14 mouse cellular contexts compared by ENCODE assay signal in genomic region chr3:121645447-121645846, GRCm38 (mm10). TPM values are rescaled to one million over a fixed set of nuclear protein-coding genes. Genes with fewer than 3 reads are reported as not detected.
DNase-seq lines count a peak whose midpoint lies in the region; ATAC-seq and TF ChIP-seq lines count a peak whose summit lies in the region.
"Had no signal": no experiment of that assay in that cellular context is flagged by ENCODE, and none has a peak within 500 bp of the region (broad histone marks: within the 10 kb centered on the region; RNA-seq: fewer than 3 reads in every experiment).

No protein-coding gene starts in this region.

- no peak overlapping the region for H3K9ac ChIP-seq in kidney, embryonic 14.5 days (ENCODE audit: low read depth, low read length)
- H3K9ac ChIP-seq in midbrain, embryonic 16.5 days (ENCODE audit: low read depth, low read length): no peak overlapping the region
- H3K9ac ChIP-seq: liver, embryonic 12.5 days had no signal

- no peak; the same call in 1 of the 2 replicates for ATAC-seq in kidney, embryonic 14.5 days (ENCODE audit: low FRiP score, low TSS enrichment)
- ATAC-seq in midbrain, embryonic 16.5 days: no peak
- ATAC-seq: forebrain, embryonic 14.5 days; hindbrain, postnatal 0 days; liver, embryonic 12.5 days had no signal

- no peak overlapping the region for H3K4me2 ChIP-seq in kidney, embryonic 14.5 days (replicated peaks; ENCODE audit: low read depth, low read length)
- H3K4me2 ChIP-seq in midbrain, embryonic 16.5 days (ENCODE audit: low read length): no peak overlapping the region
- H3K4me2 ChIP-seq: liver, embryonic 12.5 days had no signal

- no peaks in the 10 kb centered on the region for H3K27me3 ChIP-seq in heart, embryonic 10.5 days (ENCODE audit: insufficient read depth, poor library complexity, severe bottlenecking)
- no peaks in the 10 kb centered on the region for H3K27me3 ChIP-seq in kidney, embryonic 14.5 days (ENCODE audit: control insufficient read depth, insufficient read depth, low read length)
- H3K27me3 ChIP-seq in midbrain, embryonic 16.5 days (ENCODE audit: control insufficient read depth, insufficient read depth, low read depth, low read length): no peaks in the 10 kb centered on the region
- H3K27me3 ChIP-seq: CH12.LX; liver, embryonic 12.5 days had no signal

- no peaks in the 10 kb centered on the region for H3K36me3 ChIP-seq in heart, embryonic 10.5 days
- no peaks in the 10 kb centered on the region for H3K36me3 ChIP-seq in kidney, embryonic 14.5 days (ENCODE audit: control insufficient read depth, insufficient read depth, low read length)
- no peaks in the 10 kb centered on the region for H3K36me3 ChIP-seq in midbrain, embryonic 16.5 days (ENCODE audit: control insufficient read depth, insufficient read depth, low read length)
- H3K36me3 ChIP-seq: liver, embryonic 12.5 days had no signal

- no peak overlapping the region for H3K4me3 ChIP-seq in heart, embryonic 10.5 days
- H3K4me3 ChIP-seq in kidney, embryonic 14.5 days (ENCODE audit: low read length): no peak overlapping the region
- no peak overlapping the region for H3K4me3 ChIP-seq in midbrain, embryonic 16.5 days (ENCODE audit: low read depth, low read length)
- no peak overlapping the region for H3K4me3 ChIP-seq in layer of hippocampus, adult 2 months
- H3K4me3 ChIP-seq: liver, embryonic 12.5 days had no signal

- peaks cover 37% of the 10 kb centered on the region for H3K4me1 ChIP-seq in heart, embryonic 10.5 days
- peaks cover 23% of the 10 kb centered on the region for H3K4me1 ChIP-seq in kidney, embryonic 14.5 days (ENCODE audit: control insufficient read depth, insufficient read depth, low read length)
- no peaks in the 10 kb centered on the region for H3K4me1 ChIP-seq in midbrain, embryonic 16.5 days (ENCODE audit: control insufficient read depth, insufficient read depth, low read length)

- WGBS in heart, embryonic 10.5 days: 71% methylated on average over 7 of the region's 7 CpGs
- WGBS in kidney, embryonic 14.5 days: 74% methylated on average over 7 of the region's 7 CpGs
- 47% methylated on average over 7 of the region's 7 CpGs for WGBS in midbrain, embryonic 16.5 days

- no peaks in the 10 kb centered on the region for H3K9me3 ChIP-seq in heart, embryonic 10.5 days
- H3K9me3 ChIP-seq in kidney, embryonic 14.5 days (ENCODE audit: control insufficient read depth, low read length): no peaks in the 10 kb centered on the region
- H3K9me3 ChIP-seq in midbrain, embryonic 16.5 days (replicated peaks; ENCODE audit: control insufficient read depth, low read length, poor library complexity, severe bottlenecking): no peaks in the 10 kb centered on the region
- H3K9me3 ChIP-seq: liver, embryonic 12.5 days had no signal

- DNase-seq in heart, embryonic 10.5 days (ENCODE audit: low spot score): no peak
- no peak for DNase-seq in heart, postnatal 4 days
- peak; percentile 78 for DNase-seq in embryo, embryonic 10 days (ENCODE audit: low spot score)
- peak; percentile 75 for DNase-seq in lung, postnatal 36 days
- no peak for DNase-seq in thymus, postnatal 10 days (ENCODE audit: low spot score in 2 of 2)
- no peak for DNase-seq in layer of hippocampus, adult 2 months (ENCODE audit: low spot score in 2 of 2)

- peak overlapping the region; percentile 85 for H3K27ac ChIP-seq in heart, embryonic 10.5 days
- peak overlapping the region; percentile 75; the same call in 1 of the 2 replicates for H3K27ac ChIP-seq in kidney, embryonic 14.5 days (ENCODE audit: low read depth, low read length)
- H3K27ac ChIP-seq in midbrain, embryonic 16.5 days (ENCODE audit: low read length): no peak overlapping the region
- H3K27ac ChIP-seq in layer of hippocampus, adult 2 months: no peak overlapping the region
- H3K27ac ChIP-seq: hindbrain, postnatal 0 days; liver, embryonic 12.5 days had no signal

- TF ChIP-seq CTCF in layer of hippocampus, adult 2 months (conservative IDR thresholded peaks at IDR 0.05): no peak

RNA-seq across cellular contexts. Expression of gene 4930432M17Rik, which starts 25.1 kb away (rescaled TPM):
- polyA plus RNA-seq in heart, embryonic 10.5 days (2016; fragmentation: Nextera tagmentation; extraction: Ambion mirVana): not detected in 2 replicates
- not detected for total RNA-seq in heart, postnatal 4 days (2021)
- polyA plus RNA-seq in kidney, embryonic 14.5 days (2014; fragmentation: Nextera tagmentation; extraction: Ambion mirVana): not detected in 2 replicates
- not detected in 2 replicates for polyA plus RNA-seq in midbrain, embryonic 16.5 days (2015; fragmentation: Nextera tagmentation; extraction: Ambion mirVana)
- not detected for total RNA-seq in layer of hippocampus, adult 2 months (2021)
- total RNA-seq: CH12.LX; hindbrain, postnatal 0 days; left cerebral cortex, adult 18-20 months had no signal
- polyA plus RNA-seq: embryonic facial prominence, embryonic 11.5 days; forebrain, embryonic 14.5 days; hindbrain, postnatal 0 days; liver, embryonic 12.5 days had no signal

Comparison
In these comparisons a context has a peak if more than half of its experiments do, and no peak if none do; other contexts are left out.
1. DNase-seq: peak in embryo, embryonic 10 days (single experiment) and lung, postnatal 36 days (single experiment); none in heart, embryonic 10.5 days (single experiment), heart, postnatal 4 days (single experiment), thymus, postnatal 10 days (0 of 2) and layer of hippocampus, adult 2 months (0 of 2).
2. H3K27ac ChIP-seq: peak in heart, embryonic 10.5 days (single experiment) and kidney, embryonic 14.5 days (single experiment); none in midbrain, embryonic 16.5 days (single experiment) and layer of hippocampus, adult 2 months (single experiment).